Mouse (Mus musculus) testis, postnatal 14 days (tissue): ENCODE results near the gene Ppp1r2.
"Not testable (repeated sequence)": the region's sequence is repeated elsewhere in the genome, so short reads cannot be mapped to it uniquely, and the experiment has no call there.

Source experiments
- DNase-seq: peaks from one replicate; pipeline ENCODE4 v3.0.0; 2021; ENCODE audit warnings: low spot score

The Ppp1r2 gene

GRCm38 (mm10) chr16:31274674-31275460 is at the start of gene Ppp1r2:
Gene Ppp1r2, minus strand, starts transcription at chr16:31275277.
- DNase-seq, result peak; percentile 93

- no peak for DNase-seq
Measured at GRCm38 (mm10) chr16:31321501-31321900, 46.4 kb upstream of the Ppp1r2 start.

GRCm38 (mm10) chr16:31320954-31321353 is 45.9 kb upstream of the Ppp1r2 start:
- no peak for DNase-seq

- DNase-seq, result not testable (repeated sequence)
Measured at GRCm38 (mm10) chr16:31319723-31320122, 44.6 kb upstream of the Ppp1r2 start.

- DNase-seq, result no peak
Measured at GRCm38 (mm10) chr16:31319316-31319715, 44.2 kb upstream of the Ppp1r2 start.

- no peak for DNase-seq
Measured at GRCm38 (mm10) chr16:31318418-31318817, 43.3 kb upstream of the Ppp1r2 start.

- not testable (repeated sequence) for DNase-seq
Measured at GRCm38 (mm10) chr16:31316246-31317143, 41.4 kb upstream of the Ppp1r2 start.

- DNase-seq, result no peak
Measured at GRCm38 (mm10) chr16:31315294-31315693, 40.2 kb upstream of the Ppp1r2 start.

- no peak for DNase-seq
Measured at GRCm38 (mm10) chr16:31314497-31315233, 39.6 kb upstream of the Ppp1r2 start, which contains the start of gene Apod. Gene Apod, minus strand, starts transcription at chr16:31314808.

GRCm38 (mm10) chr16:31313611-31314010 is 38.5 kb upstream of the Ppp1r2 start:
- DNase-seq, result no peak

GRCm38 (mm10) chr16:31312296-31312695 is 37.2 kb upstream of the Ppp1r2 start:
- DNase-seq, result no peak

- DNase-seq, result no peak
Measured at GRCm38 (mm10) chr16:31305199-31305919, 30.3 kb upstream of the Ppp1r2 start.

- DNase-seq, result peak; percentile 32
Measured at GRCm38 (mm10) chr16:31303276-31303675, 28.2 kb upstream of the Ppp1r2 start.

- no peak for DNase-seq
Measured at GRCm38 (mm10) chr16:31300883-31301532, 25.9 kb upstream of the Ppp1r2 start.

- DNase-seq, result no peak
Measured at GRCm38 (mm10) chr16:31300467-31300866, 25.4 kb upstream of the Ppp1r2 start.

- no peak for DNase-seq
Measured at GRCm38 (mm10) chr16:31299960-31300353, 24.9 kb upstream of the Ppp1r2 start.

GRCm38 (mm10) chr16:31299164-31299959 is 24.3 kb upstream of the Ppp1r2 start:
- DNase-seq, result no peak

GRCm38 (mm10) chr16:31297113-31297512 is 22.0 kb upstream of the Ppp1r2 start:
- DNase-seq, result no peak

- DNase-seq, result no peak
Measured at GRCm38 (mm10) chr16:31293761-31294160, 18.7 kb upstream of the Ppp1r2 start.

- no peak for DNase-seq
Measured at GRCm38 (mm10) chr16:31290751-31291365, 15.8 kb upstream of the Ppp1r2 start.
